Mouse (Mus musculus): ENCODE results near the gene Cplane1.
"Not testable (repeated sequence)": the region's sequence is repeated elsewhere in the genome, so short reads cannot be mapped to it uniquely, and the experiment has no call there.

The Cplane1 gene

DNA sequence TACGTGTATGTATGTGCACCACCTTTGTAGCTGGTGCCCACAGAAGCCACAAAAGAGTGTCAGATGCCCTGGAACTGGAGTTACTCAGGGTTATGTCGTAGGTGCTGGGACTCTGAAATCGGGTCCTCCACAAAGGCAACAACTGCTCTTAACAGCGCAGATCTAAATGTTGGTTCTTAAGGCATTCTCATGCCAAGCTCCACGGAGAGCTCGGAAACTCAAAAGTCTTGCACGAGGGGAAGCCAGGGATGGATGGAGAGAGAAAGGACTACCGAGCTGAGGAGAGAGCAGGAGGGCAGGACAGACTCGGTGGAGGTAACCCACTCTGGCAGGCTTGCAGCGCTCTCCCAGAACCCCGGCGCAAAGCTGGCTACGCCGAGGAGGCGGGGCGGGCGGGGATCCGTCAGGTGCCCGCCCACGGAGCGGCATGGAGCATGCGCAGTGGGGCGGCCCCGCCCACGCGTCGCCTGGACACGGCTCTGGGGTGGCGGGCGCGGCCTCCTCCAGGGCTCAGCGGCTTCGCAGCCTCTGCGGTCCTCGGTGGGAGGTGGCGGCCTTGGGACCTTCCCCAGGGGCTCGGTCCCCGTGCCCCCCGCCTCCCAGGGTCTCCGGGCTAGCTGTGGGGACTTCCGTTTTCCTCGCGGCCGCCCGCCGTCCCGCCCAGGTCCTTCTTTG is at the start of gene Cplane1:
Cplane1 (plus strand) TSS at position 516 of the 675 bp plus-strand sequence.
- peak; percentile 97 for DNase-seq

- no peak for DNase-seq
Observed at GRCm38 (mm10) chr15:8129281-8129680, 39.6 kb upstream of the Cplane1 start.

GRCm38 (mm10) chr15:8131268-8131667 is 37.6 kb upstream of the Cplane1 start:
- no peak for DNase-seq

DNA sequence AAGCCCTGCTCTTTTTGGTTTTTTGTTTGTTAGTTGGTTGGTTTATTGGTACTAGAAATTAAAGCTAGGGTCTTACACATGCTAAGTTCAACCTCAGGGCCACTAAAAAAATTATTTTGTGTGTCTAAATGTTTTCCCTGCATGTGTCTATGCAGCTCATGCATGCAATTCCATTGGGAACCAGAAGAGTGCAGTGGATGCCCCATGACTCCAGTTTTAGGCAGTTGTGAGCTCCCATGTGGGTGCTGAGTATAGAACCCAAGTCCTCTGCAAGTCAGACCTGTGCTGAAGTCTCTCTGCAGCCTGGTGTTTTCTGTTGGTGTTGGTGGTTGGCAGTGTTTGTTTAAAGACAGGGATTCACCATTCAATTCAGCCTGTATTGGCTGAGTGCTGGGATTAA is 37.1 kb upstream of the Cplane1 start:
- DNase-seq, result no peak

- no peak for DNase-seq
Observed at GRCm38 (mm10) chr15:8135606-8136005, 33.3 kb upstream of the Cplane1 start.

DNA sequence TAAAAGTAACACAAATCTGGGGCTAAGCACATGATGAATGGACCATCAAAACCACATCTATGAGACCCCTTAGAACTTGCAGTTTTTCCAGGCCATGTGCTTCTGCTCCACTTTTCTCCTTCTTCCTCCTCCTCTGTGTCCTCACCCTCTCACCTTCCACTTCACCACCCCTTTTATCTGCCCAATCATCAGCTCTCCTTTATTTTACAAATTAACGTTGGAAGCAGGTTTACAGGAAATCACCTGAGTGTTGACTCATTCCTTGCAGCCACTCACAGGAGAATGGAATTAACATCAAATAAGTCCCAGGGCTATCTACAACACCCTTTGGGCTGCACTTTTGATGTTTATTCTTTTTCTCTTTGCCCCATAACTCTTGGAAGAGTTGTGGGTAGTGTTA is 7.1 kb upstream of the Cplane1 start:
- no peak for DNase-seq

GRCm38 (mm10) chr15:8169266-8169746 is 400 bp downstream of the Cplane1 start:
- peak; percentile 56 for DNase-seq

GRCm38 (mm10) chr15:8189563-8189962 is 20.7 kb downstream of the Cplane1 start:
- DNase-seq, result no peak

GRCm38 (mm10) chr15:8190435-8190834 is 21.5 kb downstream of the Cplane1 start:
- DNase-seq, result no peak

- no peak for DNase-seq
Observed at GRCm38 (mm10) chr15:8200317-8200716, 31.4 kb downstream of the Cplane1 start.

- no peak for DNase-seq
Observed at GRCm38 (mm10) chr15:8208362-8208761, 39.5 kb downstream of the Cplane1 start.

GRCm38 (mm10) chr15:8214811-8215210 is 45.9 kb downstream of the Cplane1 start:
- DNase-seq, result no peak

DNA sequence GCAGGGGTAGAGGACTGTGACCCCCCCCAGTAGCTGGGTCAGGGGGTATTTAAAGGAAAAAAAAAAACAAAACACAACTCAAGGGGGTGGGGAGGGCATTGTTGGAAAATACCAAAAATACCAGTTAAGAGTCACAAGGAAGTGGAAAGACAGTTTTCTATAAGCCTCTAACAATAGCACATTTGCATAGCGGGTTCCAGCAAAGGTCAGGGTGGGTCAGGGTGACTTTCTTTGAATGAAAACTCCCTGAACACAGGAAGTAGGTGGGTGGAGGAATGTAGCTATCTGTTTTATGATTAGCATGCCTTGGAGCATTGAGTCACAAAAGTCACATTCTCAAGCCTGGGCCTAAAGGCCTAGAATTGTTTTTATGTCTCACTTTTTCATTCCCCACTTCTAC is 65.3 kb downstream of the Cplane1 start:
- DNase-seq, result not testable (repeated sequence)

GRCm38 (mm10) chr15:8265946-8266345 is 97.0 kb downstream of the Cplane1 start:
- DNase-seq, result no peak

GRCm38 (mm10) chr15:8267211-8267610 is 98.3 kb downstream of the Cplane1 start:
- DNase-seq, result no peak

DNA sequence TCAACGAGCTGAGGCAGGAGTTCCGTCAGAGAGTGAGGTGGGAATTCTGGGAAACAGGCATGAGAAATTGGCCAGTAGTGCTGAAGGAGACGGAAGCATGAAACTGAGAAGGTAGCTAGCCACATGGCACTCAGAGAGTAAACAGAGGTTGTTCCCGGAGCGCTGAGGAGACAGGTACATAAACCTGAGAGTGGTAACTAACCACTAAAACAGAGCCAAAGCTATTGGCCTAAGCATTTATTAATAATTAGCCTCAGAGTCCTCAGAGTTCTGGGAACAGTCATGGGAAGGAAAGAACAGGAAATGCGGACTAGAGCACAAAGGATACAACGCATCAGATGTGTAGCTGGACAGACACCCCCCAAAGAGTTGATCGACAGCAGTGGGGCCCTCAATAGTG is 99.3 kb downstream of the Cplane1 start:
- no peak for DNase-seq

- no peak for DNase-seq
Observed at GRCm38 (mm10) chr15:8271952-8272351, 103.0 kb downstream of the Cplane1 start.

- not testable (repeated sequence) for DNase-seq
Observed at GRCm38 (mm10) chr15:8277916-8278315, 109.0 kb downstream of the Cplane1 start.

DNA sequence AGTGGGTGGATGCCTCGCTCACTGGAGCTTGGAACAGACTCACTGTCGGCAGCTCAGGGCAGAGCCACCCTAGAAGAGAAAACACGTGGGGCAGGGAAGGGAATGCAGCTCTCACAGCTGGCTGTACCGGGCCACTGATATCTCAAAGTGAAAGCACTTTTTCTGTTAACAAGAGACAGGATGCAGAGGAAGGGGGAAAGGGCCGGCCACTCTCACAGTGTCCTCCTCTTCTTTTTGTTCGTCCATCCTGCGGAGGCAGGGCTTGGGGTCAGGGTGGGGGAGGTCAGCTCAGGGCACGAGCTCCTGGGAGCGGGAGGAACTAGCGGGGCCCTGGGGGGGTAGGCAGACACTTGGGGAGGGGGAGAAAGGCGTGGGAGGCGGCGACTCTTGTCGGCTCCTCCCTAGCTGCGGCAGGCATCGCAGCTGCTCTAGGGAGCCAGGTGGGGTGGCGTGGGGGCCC is 110.4 kb downstream of the Cplane1 start:
- DNase-seq, result no peak

DNA sequence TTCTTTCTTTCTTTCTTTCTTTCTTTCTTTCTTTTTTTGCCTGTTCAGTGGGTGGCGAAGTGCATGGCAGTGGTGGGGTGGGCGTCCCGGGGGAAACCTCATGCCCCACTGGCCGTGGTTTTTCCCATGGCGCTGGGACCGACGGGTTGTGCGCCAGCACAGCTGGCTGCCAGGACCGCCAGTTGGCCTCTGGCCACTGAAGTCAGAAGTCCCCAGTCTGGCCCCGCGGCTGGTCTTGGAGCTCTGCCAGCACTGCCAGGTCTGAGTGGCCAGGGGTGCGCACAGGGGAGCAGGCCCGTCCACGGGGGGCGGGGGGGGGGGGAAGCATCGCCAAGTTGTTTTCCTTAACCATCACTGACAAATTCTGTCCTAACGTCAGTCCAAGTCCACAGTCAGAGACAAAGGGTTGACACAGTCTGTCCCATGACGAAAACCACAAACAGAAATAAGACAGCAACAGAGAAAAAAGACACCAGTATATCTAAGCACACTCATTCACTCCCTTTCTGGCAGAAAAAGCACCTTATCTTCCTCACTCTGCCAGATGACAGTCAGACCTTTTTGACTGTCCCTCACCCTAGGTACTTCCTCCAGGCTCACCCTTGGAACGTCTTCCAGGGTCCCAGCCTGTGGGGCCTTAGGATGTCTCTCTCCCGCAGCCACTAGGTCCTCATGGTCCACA is 111.2 kb downstream of the Cplane1 start:
- peak; percentile 46 for DNase-seq

DNA sequence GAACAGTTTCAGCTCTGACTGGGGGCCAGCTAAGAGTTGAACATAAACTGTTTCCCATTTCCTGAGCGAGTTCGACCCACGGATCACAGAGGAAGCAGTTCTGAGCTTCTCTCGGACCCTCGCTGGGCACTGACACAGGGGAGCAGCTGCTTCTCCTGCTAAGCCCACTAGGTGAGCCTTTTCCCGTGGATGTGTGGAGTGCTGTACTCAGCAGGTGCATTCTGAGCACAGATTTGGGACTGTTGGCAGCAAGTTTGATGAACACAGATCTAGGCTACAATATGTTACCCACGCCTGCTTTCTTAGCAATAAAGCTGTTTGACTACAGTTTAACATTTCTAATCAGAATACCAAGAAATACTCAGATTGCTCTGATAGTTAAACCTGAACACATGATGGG is 112.8 kb downstream of the Cplane1 start:
- no peak for DNase-seq

DNA sequence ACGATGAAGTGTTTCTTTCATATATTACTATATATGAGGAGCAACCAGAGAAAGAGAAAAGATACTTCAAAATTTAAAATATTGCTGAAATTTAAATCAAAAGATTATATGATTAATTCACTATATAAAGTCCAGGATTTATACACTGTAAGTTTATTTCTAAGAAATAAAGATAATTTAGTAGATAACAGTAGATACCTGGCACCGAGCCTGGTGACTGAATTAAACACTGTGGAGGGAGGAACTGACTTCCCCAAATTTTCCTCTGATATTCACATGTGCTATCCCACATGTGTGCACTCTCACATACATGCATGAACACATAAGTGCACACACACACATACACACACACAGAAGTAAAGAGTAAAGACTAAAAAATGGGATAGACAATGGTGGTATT is 113.2 kb downstream of the Cplane1 start:
- no peak for DNase-seq

DNA sequence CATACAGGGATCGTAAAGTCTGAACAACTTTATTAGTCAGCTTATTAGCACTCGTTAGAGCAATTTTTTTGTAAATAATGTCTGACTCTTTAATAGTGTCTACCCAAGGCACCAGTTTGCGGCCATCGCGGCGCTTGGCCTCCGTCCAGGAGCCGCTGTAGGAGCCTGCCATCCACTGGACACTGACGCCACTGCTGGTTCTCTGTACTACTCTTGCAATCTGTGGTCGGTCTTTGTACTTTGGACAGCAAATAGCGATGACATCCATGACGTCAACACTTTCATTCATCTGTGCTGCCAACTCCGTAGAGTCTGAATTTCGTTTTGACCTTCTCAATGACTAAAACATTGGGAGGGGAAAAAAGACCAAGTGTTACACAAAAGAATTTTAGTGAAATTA is 122.3 kb downstream of the Cplane1 start:
- DNase-seq, result no peak

- no peak for DNase-seq
Observed at GRCm38 (mm10) chr15:8294150-8294549, 125.2 kb downstream of the Cplane1 start.

Measured in right cerebral cortex, postnatal 4 days (tissue).